ENCODE assay signal across 14 mouse cellular contexts in genomic region chr12:86181879-86182278, GRCm38 (mm10). TPM values are rescaled to one million over a fixed set of nuclear protein-coding genes. Genes with fewer than 3 reads are reported as not detected.
A peak's percentile ranks its signal among the peaks of the same experiment; 100 is the strongest.
DNase-seq lines count a peak whose midpoint lies in the region; ATAC-seq and TF ChIP-seq lines count a peak whose summit lies in the region.
"Had no signal": no experiment of that assay in that cellular context is flagged by ENCODE, and none has a peak within 500 bp of the region (broad histone marks: within the 10 kb centered on the region; RNA-seq: fewer than 3 reads in every experiment).

No protein-coding gene starts in this region.

- ATAC-seq in hindbrain, embryonic 12.5 days (ENCODE audit: low FRiP score), result peak; percentile 21
- ATAC-seq in midbrain, embryonic 16.5 days, result peak; percentile 50; the same call in 1 of the 2 replicates

- H3K27ac ChIP-seq in ES-Bruce4 (ENCODE audit: insufficient read depth, low read length), result no peak overlapping the region
- H3K27ac ChIP-seq in embryonic facial prominence, embryonic 10.5 days (replicated peaks), result peak overlapping the region; percentile 51
- H3K27ac ChIP-seq in hindbrain, embryonic 12.5 days, result peak overlapping the region; percentile 58
- H3K27ac ChIP-seq in midbrain, embryonic 16.5 days (ENCODE audit: low read length), result no peak overlapping the region; the same call in 1 of the 2 replicates
- H3K27ac ChIP-seq: limb, embryonic 12.5 days had no signal

- TF ChIP-seq EP300 in ES-Bruce4 (IDR thresholded peaks at IDR 0.05; ENCODE audit: insufficient read depth, low read depth, low read length), result no peak

- H3K9me3 ChIP-seq in ES-Bruce4 (replicated peaks; ENCODE audit: control insufficient read depth, insufficient read depth, low read length, poor library complexity, severe bottlenecking), result no peaks in the 10 kb centered on the region
- no peaks in the 10 kb centered on the region for H3K9me3 ChIP-seq in embryonic facial prominence, embryonic 10.5 days
- H3K9me3 ChIP-seq in hindbrain, embryonic 12.5 days (replicated peaks), result no peaks in the 10 kb centered on the region
- H3K9me3 ChIP-seq in midbrain, embryonic 16.5 days (replicated peaks; ENCODE audit: control insufficient read depth, low read length, poor library complexity, severe bottlenecking), result no peaks in the 10 kb centered on the region
- H3K9me3 ChIP-seq: limb, embryonic 12.5 days had no signal

- TF ChIP-seq CTCF in ES-Bruce4 (IDR thresholded peaks at IDR 0.05; ENCODE audit: low read depth, low read length), result peak; percentile 5

- H3K36me3 ChIP-seq in ES-Bruce4 (ENCODE audit: control insufficient read depth, insufficient read depth, low read length, poor library complexity, severe bottlenecking), result no peaks in the 10 kb centered on the region
- H3K36me3 ChIP-seq in embryonic facial prominence, embryonic 10.5 days (replicated peaks), result no peaks in the 10 kb centered on the region
- H3K36me3 ChIP-seq in hindbrain, embryonic 12.5 days, result no peaks in the 10 kb centered on the region
- H3K36me3 ChIP-seq in midbrain, embryonic 16.5 days (ENCODE audit: control insufficient read depth, insufficient read depth, low read length), result no peaks in the 10 kb centered on the region
- H3K36me3 ChIP-seq: limb, embryonic 12.5 days had no signal

- no peak overlapping the region for H3K4me3 ChIP-seq in ES-Bruce4 (ENCODE audit: low read depth, low read length)
- no peak overlapping the region for H3K4me3 ChIP-seq in embryonic facial prominence, embryonic 10.5 days
- H3K4me3 ChIP-seq in hindbrain, embryonic 12.5 days, result no peak overlapping the region
- no peak overlapping the region for H3K4me3 ChIP-seq in midbrain, embryonic 16.5 days (ENCODE audit: low read depth, low read length)
- H3K4me3 ChIP-seq: limb, embryonic 12.5 days had no signal

- no peak overlapping the region for H3K4me2 ChIP-seq in hindbrain, embryonic 12.5 days (replicated peaks)
- no peak overlapping the region for H3K4me2 ChIP-seq in midbrain, embryonic 16.5 days (ENCODE audit: low read length)
- H3K4me2 ChIP-seq: limb, embryonic 12.5 days had no signal

- no peak for TF ChIP-seq POLR2A in ES-Bruce4 (IDR thresholded peaks at IDR 0.05; ENCODE audit: insufficient read depth, low read length)

- H3K9ac ChIP-seq in ES-Bruce4 (ENCODE audit: low read depth, poor library complexity, severe bottlenecking), result no peak overlapping the region
- H3K9ac ChIP-seq in hindbrain, embryonic 12.5 days, result no peak overlapping the region
- H3K9ac ChIP-seq in midbrain, embryonic 16.5 days (ENCODE audit: low read depth, low read length), result no peak overlapping the region
- H3K9ac ChIP-seq: limb, embryonic 12.5 days had no signal

- WGBS in embryonic facial prominence, embryonic 10.5 days, result 49% methylated on average over 2 of the region's 2 CpGs
- WGBS in hindbrain, embryonic 12.5 days, result 53% methylated on average over 2 of the region's 2 CpGs
- WGBS in midbrain, embryonic 16.5 days, result 46% methylated on average over 2 of the region's 2 CpGs

- no peaks in the 10 kb centered on the region for H3K4me1 ChIP-seq in ES-Bruce4 (ENCODE audit: control insufficient read depth, insufficient read depth, low read length)
- H3K4me1 ChIP-seq in embryonic facial prominence, embryonic 10.5 days, result peaks cover 26% of the 10 kb centered on the region
- H3K4me1 ChIP-seq in hindbrain, embryonic 12.5 days, result peaks cover 32% of the 10 kb centered on the region
- peaks cover 22% of the 10 kb centered on the region for H3K4me1 ChIP-seq in midbrain, embryonic 16.5 days (ENCODE audit: control insufficient read depth, insufficient read depth, low read length)

- no peak for DNase-seq in embryonic facial prominence, embryonic 10.5 days (ENCODE audit: low spot score)
- DNase-seq in urinary bladder, adult 18-20 months (ENCODE audit: low spot score in 2 of 2), result no peak
- no peak for DNase-seq in ovary, adult 18-20 months (ENCODE audit: low spot score)
- DNase-seq in left cerebral cortex, adult 11 months (ENCODE audit: low spot score), result no peak
- DNase-seq in layer of hippocampus, adult 9-11 months, result no peak
- DNase-seq: adrenal gland, postnatal 36 days; cerebellum, adult 9-10 months; gastrocnemius, postnatal 25 days; kidney, postnatal 14 days; right cerebral cortex, postnatal 4 days had no signal

- no peaks in the 10 kb centered on the region for H3K27me3 ChIP-seq in ES-Bruce4 (ENCODE audit: control insufficient read depth, insufficient read depth, low read length, poor library complexity, severe bottlenecking)
- peaks cover 8% of the 10 kb centered on the region; the same call in 1 of the 2 replicates for H3K27me3 ChIP-seq in embryonic facial prominence, embryonic 10.5 days (replicated peaks; ENCODE audit: low read depth, poor library complexity, severe bottlenecking)
- H3K27me3 ChIP-seq in hindbrain, embryonic 12.5 days, result peaks cover 4% of the 10 kb centered on the region; the same call in 1 of the 2 replicates
- H3K27me3 ChIP-seq in midbrain, embryonic 16.5 days (ENCODE audit: control insufficient read depth, insufficient read depth, low read depth, low read length), result no peaks in the 10 kb centered on the region

RNA-seq across cellular contexts. Expression of gene Gpatch2l, which starts 59.8 kb away (rescaled TPM):
- 17.8 and 20.3 TPM in 2 replicates for polyA plus RNA-seq in ES-Bruce4 (2011; ENCODE audit: insufficient read depth, insufficient read length, low read depth, missing spikeins)
- 16.5 and 16.8 TPM in 2 replicates for polyA plus RNA-seq in embryonic facial prominence, embryonic 10.5 days (2016; fragmentation: Nextera tagmentation; extraction: Ambion mirVana)
- 23.5 and 24.6 TPM in 2 replicates for polyA plus RNA-seq in hindbrain, embryonic 12.5 days (2016; fragmentation: Nextera tagmentation; extraction: Ambion mirVana)
- 30.3 and 34.9 TPM in 2 replicates for polyA plus RNA-seq in midbrain, embryonic 16.5 days (2015; fragmentation: Nextera tagmentation; extraction: Ambion mirVana)

Comparison
In these comparisons a context has a peak if more than half of its experiments do, and no peak if none do; other contexts are left out.
1. H3K27ac ChIP-seq: peak in embryonic facial prominence, embryonic 10.5 days (single experiment) and hindbrain, embryonic 12.5 days (single experiment); none in ES-Bruce4 (single experiment) and midbrain, embryonic 16.5 days (single experiment).